Mouse (Mus musculus) small intestine, adult 2 months (tissue): ENCODE measurements around the gene Mfn2. TPM values are rescaled to one million over a fixed set of nuclear protein-coding genes. Genes with fewer than 3 reads are reported as not detected.

Source experiments
- H3K27ac ChIP-seq: fragments of 200-500 bp; 2 replicates; pipeline ENCODE4 v1.5.1; 2012; ENCODE audit warnings: low read depth, low read length, control low read depth, inconsistent platforms; ENCODE audit not compliant: insufficient read depth
- H3K27me3 ChIP-seq: fragments of 200-500 bp; 2 replicates; pipeline ENCODE4 v1.6.1; 2012; ENCODE audit warnings: mild to moderate bottlenecking, moderate library complexity, low read length, inconsistent platforms; ENCODE audit not compliant: control insufficient read depth, insufficient read depth
- H3K36me3 ChIP-seq: fragments of 200-500 bp; 2 replicates; pipeline ENCODE4 v1.6.1; 2012; ENCODE audit warnings: mild to moderate bottlenecking, low read length, control low read depth, inconsistent platforms; ENCODE audit not compliant: control insufficient read depth, insufficient read depth
- H3K4me1 ChIP-seq: fragments of 200-500 bp; 2 replicates; pipeline ENCODE4 v1.6.1; 2012; ENCODE audit warnings: low read length, inconsistent platforms, mixed read lengths; ENCODE audit not compliant: control insufficient read depth, insufficient read depth, insufficient read length
- H3K4me3 ChIP-seq: fragments of 200-500 bp; 2 replicates; pipeline ENCODE4 v1.5.1; 2012; ENCODE audit warnings: low read depth, mild to moderate bottlenecking, control low read depth, inconsistent platforms, low read length, moderate library complexity
- CTCF ChIP-seq: fragments of 200-500 bp; IDR thresholded peaks from 2 replicates; pipeline ENCODE4 v1.5.1; 2012; ENCODE audit warnings: low read depth, mild to moderate bottlenecking, control low read depth, inconsistent platforms, low read length, moderate library complexity, mixed read lengths; ENCODE audit not compliant: insufficient replicate concordance, insufficient read length; ENCODE audit errors: extremely low read depth
- POLR2A ChIP-seq: fragments of 200-500 bp; IDR thresholded peaks from 2 replicates; pipeline ENCODE4 v1.6.1; 2012; ENCODE audit warnings: low read depth, mild to moderate bottlenecking, control low read depth, inconsistent platforms, low read length, moderate library complexity
- WGBS: fragments of 180-500 bp; shearing (Covaris S2); methylation state at CpG from one replicate; pipeline ENCODE4 v1.1.7; 2018; 5-methylcytosine and 5-hydroxymethylcytosine counted together
- polyA plus RNA-seq: library from polyadenylated mRNA; depleted of rRNA; stranded (reverse); fragments of >200 nt; gene quantifications from 2 replicates; pipeline ENCODE4 v1.2.3, GENCODE M21; 2012

The Mfn2 gene
- polyA plus RNA-seq, 1 experiment: 72.8 TPM

DNA sequence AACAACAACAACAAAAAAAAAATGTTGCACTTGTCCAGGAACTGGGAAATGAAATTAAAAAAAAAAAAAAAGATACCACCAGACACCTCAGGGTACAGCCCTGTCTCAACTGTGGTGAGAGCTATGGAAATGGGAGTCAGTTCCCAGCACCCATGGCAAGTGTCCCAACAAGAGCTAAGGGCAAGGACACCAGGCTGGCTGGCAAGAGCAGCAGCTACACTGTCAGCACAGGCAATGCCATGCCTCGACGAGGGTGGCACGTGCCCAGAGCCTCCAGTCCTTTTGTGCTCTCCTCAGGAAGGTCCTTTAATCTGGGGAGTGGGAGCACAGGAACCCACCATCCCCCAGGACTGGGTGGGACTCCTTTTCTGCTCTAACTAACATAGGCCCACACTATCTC lies 20.4 kb downstream of the Mfn2 start:
- H3K4me3 ChIP-seq: no peak overlapping the region
- no peaks in the 10 kb centered on the region for H3K4me1 ChIP-seq
- H3K27ac ChIP-seq: no peak overlapping the region
- no peak for TF ChIP-seq POLR2A
- TF ChIP-seq CTCF: no peak
- H3K27me3 ChIP-seq: no peaks in the 10 kb centered on the region
- 91% methylated on average over 3 of the region's 3 CpGs for WGBS
- peaks cover 80% of the 10 kb centered on the region for H3K36me3 ChIP-seq

- WGBS: 79% methylated on average over 6 of the region's 6 CpGs
- Histone ChIP-seq H3K27ac (no peak overlapping the region), H3K4me3 (no peak overlapping the region), H3K4me1 (no peaks in the 10 kb centered on the region), H3K36me3 (peaks cover 81% of the 10 kb centered on the region), H3K27me3 (no peaks in the 10 kb centered on the region)
- no peak for TF ChIP-seq POLR2A
- TF ChIP-seq CTCF: no peak
These were observed 21.5 kb downstream of the Mfn2 start for GRCm38 (mm10) chr4:147883041-147883440.

GRCm38 (mm10) chr4:147881792-147882191 lies 22.7 kb downstream of the Mfn2 start:
- Histone ChIP-seq H3K4me3 (no peak overlapping the region), H3K27me3 (no peaks in the 10 kb centered on the region), H3K36me3 (peaks cover 77% of the 10 kb centered on the region), H3K27ac (no peak overlapping the region), H3K4me1 (peaks cover under 1% of the 10 kb centered on the region; the same call in 1 of the 2 replicates)
- TF ChIP-seq POLR2A (no peak), CTCF (no peak)
- WGBS: 94% methylated on average over 7 of the region's 7 CpGs

- Histone ChIP-seq H3K4me3 (no peak overlapping the region), H3K36me3 (peaks cover 79% of the 10 kb centered on the region)
These were observed 24.6 kb downstream of the Mfn2 start for GRCm38 (mm10) chr4:147879865-147880264.

DNA sequence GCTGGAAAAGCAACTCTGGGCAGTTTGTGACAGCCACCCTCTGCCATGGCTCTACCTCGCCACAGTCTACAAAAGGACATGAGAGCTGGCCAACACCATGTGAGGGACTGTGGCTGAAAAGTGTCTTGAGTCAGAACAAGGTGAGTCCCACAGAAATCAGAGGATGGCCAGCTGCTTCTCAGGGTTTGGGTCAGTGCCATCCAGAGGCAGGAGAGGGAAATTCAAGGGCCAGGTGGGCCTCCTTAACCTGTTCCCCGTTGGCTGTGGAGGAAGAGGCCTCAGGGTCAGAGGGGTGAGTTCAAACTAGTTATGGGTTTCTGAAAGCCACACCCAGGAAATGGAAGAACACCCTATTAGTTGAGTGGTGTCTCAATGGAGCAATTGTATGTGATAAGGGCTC lies 25.0 kb downstream of the Mfn2 start:
- Histone ChIP-seq H3K4me3 (no peak overlapping the region), H3K27ac (no peak overlapping the region), H3K36me3 (peaks cover 80% of the 10 kb centered on the region), H3K27me3 (no peaks in the 10 kb centered on the region), H3K4me1 (peaks cover 8% of the 10 kb centered on the region; the same call in 1 of the 2 replicates)
- WGBS: 51% methylated on average over 2 of the region's 2 CpGs
- TF ChIP-seq CTCF: no peak
- TF ChIP-seq POLR2A: no peak

More at GRCm38 (mm10) chr4:147879865-147880264, 24.6 kb downstream of the Mfn2 start:
- WGBS: 75% methylated on average over 5 of the region's 5 CpGs
- TF ChIP-seq POLR2A (no peak), CTCF (no peak)
- no peaks in the 10 kb centered on the region for H3K27me3 ChIP-seq
- no peak overlapping the region for H3K27ac ChIP-seq
- peaks cover 8% of the 10 kb centered on the region; the same call in 1 of the 2 replicates for H3K4me1 ChIP-seq

- peaks cover 77% of the 10 kb centered on the region for H3K36me3 ChIP-seq
- H3K4me1 ChIP-seq: peaks cover 8% of the 10 kb centered on the region; the same call in 1 of the 2 replicates
- H3K27me3 ChIP-seq: no peaks in the 10 kb centered on the region
- TF ChIP-seq CTCF (no peak), POLR2A (no peak)
- 94% methylated on average over 9 of the region's 9 CpGs for WGBS
- no peak overlapping the region for H3K27ac ChIP-seq
- no peak overlapping the region for H3K4me3 ChIP-seq
These were observed 26.0 kb downstream of the Mfn2 start for GRCm38 (mm10) chr4:147878537-147878936.

DNA sequence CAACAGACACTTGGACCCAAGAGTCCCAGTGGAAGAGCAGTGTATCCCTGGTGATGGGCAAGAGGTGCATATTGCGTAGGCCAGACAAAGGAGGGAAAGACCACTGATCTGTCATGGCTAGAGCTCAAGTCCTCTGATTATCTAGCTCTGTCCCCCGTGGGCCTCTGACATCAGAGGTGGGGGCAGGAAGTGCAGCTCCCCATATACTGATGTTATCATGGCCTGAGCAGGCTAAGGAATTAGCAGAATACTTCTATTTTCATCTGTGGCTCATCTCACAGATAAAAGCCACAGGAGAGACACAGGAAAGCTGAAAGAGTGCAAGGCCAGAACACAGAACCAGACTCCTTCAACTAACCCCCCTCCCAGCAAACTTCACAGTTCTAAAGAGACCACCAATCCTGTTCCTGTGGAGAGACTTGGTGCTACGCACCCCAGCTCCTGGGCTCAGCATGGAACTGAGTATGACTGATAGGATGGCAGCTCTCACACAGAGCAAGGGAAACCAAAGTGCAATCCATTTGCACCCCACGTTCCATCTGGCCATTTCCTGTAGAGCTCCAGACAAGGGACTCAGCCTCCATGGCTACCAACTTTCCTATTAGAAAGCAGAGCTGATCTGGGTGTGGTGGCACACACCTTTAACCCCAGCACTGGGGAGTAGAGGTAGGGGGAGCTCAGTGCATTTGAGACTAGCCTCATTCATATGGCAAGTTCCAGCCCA lies 28.5 kb downstream of the Mfn2 start:
- peaks cover 8% of the 10 kb centered on the region; the same call in 1 of the 2 replicates for H3K4me1 ChIP-seq

More for the DNA sequence above, 28.5 kb downstream of the Mfn2 start:
- TF ChIP-seq CTCF: no peak
- TF ChIP-seq POLR2A: no peak
- Histone ChIP-seq H3K4me3 (no peak overlapping the region), H3K27me3 (no peaks in the 10 kb centered on the region), H3K27ac (no peak overlapping the region; the same call in 1 of the 2 replicates), H3K36me3 (peaks cover 67% of the 10 kb centered on the region)
- WGBS: 77% methylated on average over 4 of the region's 4 CpGs
